20 mouse cellular contexts compared by ENCODE assay signal in the genomic region with DNA sequence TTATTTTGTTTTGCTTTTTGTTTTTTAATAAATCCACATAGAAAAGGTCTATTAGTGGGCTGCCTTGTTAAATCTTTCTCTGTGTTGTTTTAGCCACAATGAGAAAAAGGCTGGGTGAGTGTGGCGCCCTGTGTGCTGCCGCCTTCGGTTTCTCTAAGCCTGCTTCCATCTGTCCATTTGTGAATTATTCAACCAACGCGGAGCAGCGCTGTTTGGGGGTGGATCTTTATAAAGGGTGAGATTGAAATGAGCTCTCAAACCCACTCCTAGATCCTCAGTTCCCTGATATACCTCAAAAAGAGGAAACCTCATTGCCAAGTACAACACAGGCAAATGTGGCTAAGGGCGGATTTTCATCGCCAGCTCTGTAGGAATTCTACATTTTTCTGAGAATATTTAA.
DNase-seq lines count a peak whose midpoint lies in the region; ATAC-seq and TF ChIP-seq lines count a peak whose summit lies in the region.
"Had no signal": no experiment of that assay in that cellular context is flagged by ENCODE, and none has a peak within 500 bp of the region (broad histone marks: within the 10 kb centered on the region; RNA-seq: fewer than 3 reads in every experiment).

No protein-coding gene starts in this region.

- no peak overlapping the region for H3K4me2 ChIP-seq in forebrain, embryonic 12.5 days
- H3K4me2 ChIP-seq in intestine, embryonic 15.5 days (replicated peaks) = no peak overlapping the region
- H3K4me2 ChIP-seq: embryonic facial prominence, embryonic 13.5 days; kidney, embryonic 15.5 days; liver, embryonic 12.5 days; lung, embryonic 15.5 days; neural tube, embryonic 12.5 days had no signal

- ATAC-seq in forebrain, embryonic 12.5 days (ENCODE audit: low FRiP score) = peak; percentile 65; the same call in 1 of the 2 replicates
- ATAC-seq in megakaryocyte, adult 5-6 weeks (ENCODE audit: poor library complexity, severe bottlenecking) = no peak
- no peak for ATAC-seq in CD4-positive, CD25-positive, alpha-beta regulatory T cell, adult 4 months
- ATAC-seq in intestine, embryonic 15.5 days = no peak
- ATAC-seq: hindbrain, postnatal 0 days; liver, embryonic 12.5 days had no signal

- no peak overlapping the region for H3K4me3 ChIP-seq in forebrain, embryonic 12.5 days (replicated peaks)
- no peak overlapping the region for H3K4me3 ChIP-seq in intestine, embryonic 15.5 days (replicated peaks)
- H3K4me3 ChIP-seq: embryonic facial prominence, embryonic 13.5 days; heart, embryonic 10.5 days; kidney, embryonic 15.5 days; liver, embryonic 12.5 days; lung, embryonic 15.5 days; neural tube, embryonic 12.5 days had no signal

- no peaks in the 10 kb centered on the region for H3K27me3 ChIP-seq in forebrain, embryonic 12.5 days
- no peaks in the 10 kb centered on the region for H3K27me3 ChIP-seq in intestine, embryonic 15.5 days (replicated peaks)
- H3K27me3 ChIP-seq: CH12.LX; embryonic facial prominence, embryonic 13.5 days; kidney, embryonic 15.5 days; liver, embryonic 12.5 days; lung, embryonic 15.5 days; neural tube, embryonic 12.5 days had no signal

- H3K36me3 ChIP-seq in forebrain, embryonic 12.5 days (replicated peaks) = no peaks in the 10 kb centered on the region
- no peaks in the 10 kb centered on the region for H3K36me3 ChIP-seq in intestine, embryonic 15.5 days
- H3K36me3 ChIP-seq: embryonic facial prominence, embryonic 13.5 days; heart, embryonic 10.5 days; kidney, embryonic 15.5 days; liver, embryonic 12.5 days; lung, embryonic 15.5 days; neural tube, embryonic 12.5 days had no signal

- no peak overlapping the region for H3K27ac ChIP-seq in forebrain, embryonic 12.5 days
- H3K27ac ChIP-seq in intestine, embryonic 15.5 days = no peak overlapping the region
- H3K27ac ChIP-seq: embryonic facial prominence, embryonic 13.5 days; heart, embryonic 10.5 days; hindbrain, postnatal 0 days; kidney, embryonic 15.5 days; liver, embryonic 12.5 days; lung, embryonic 15.5 days; neural tube, embryonic 12.5 days had no signal

- no peaks in the 10 kb centered on the region for H3K9me3 ChIP-seq in forebrain, embryonic 12.5 days
- no peaks in the 10 kb centered on the region for H3K9me3 ChIP-seq in intestine, embryonic 15.5 days
- H3K9me3 ChIP-seq: embryonic facial prominence, embryonic 13.5 days; heart, embryonic 10.5 days; kidney, embryonic 15.5 days; liver, embryonic 12.5 days; lung, embryonic 15.5 days; neural tube, embryonic 12.5 days had no signal

- TF ChIP-seq CTCF in brain, embryonic 14.5 days (IDR thresholded peaks at IDR 0.05; ENCODE audit: borderline replicate concordance, extremely low read depth, insufficient read depth, insufficient read length) = no peak

- no peaks in the 10 kb centered on the region for H3K4me1 ChIP-seq in forebrain, embryonic 12.5 days
- H3K4me1 ChIP-seq in intestine, embryonic 15.5 days (replicated peaks) = no peaks in the 10 kb centered on the region
- H3K4me1 ChIP-seq: heart, embryonic 10.5 days; kidney, embryonic 15.5 days; liver, embryonic 12.5 days; lung, embryonic 15.5 days; neural tube, embryonic 12.5 days had no signal

- intact Hi-C loops in left cerebral cortex, postnatal 36 days (cut with DNase I) = loop anchor here (5.0 kb wide), 1 partner anchor 146 kb away; no protein-coding TSS in a partner anchor

- TF ChIP-seq POLR2A in brain, embryonic 14.5 days (IDR thresholded peaks at IDR 0.05; ENCODE audit: borderline replicate concordance, extremely low read depth, insufficient read depth, insufficient read length, poor library complexity, severe bottlenecking) = no peak

- no peak overlapping the region for H3K9ac ChIP-seq in forebrain, embryonic 12.5 days
- H3K9ac ChIP-seq in intestine, embryonic 15.5 days = no peak overlapping the region
- H3K9ac ChIP-seq: embryonic facial prominence, embryonic 13.5 days; kidney, embryonic 15.5 days; liver, embryonic 12.5 days; lung, embryonic 15.5 days; neural tube, embryonic 12.5 days had no signal

- peak; percentile 61 for DNase-seq in brain, embryonic 14.5 days (ENCODE audit: low read depth)
- peak; percentile 66 to 79 for DNase-seq in frontal cortex, postnatal 36 days (ENCODE audit: low spot score in 2 of 2)
- peak; percentile 59 to 70 for DNase-seq in left cerebral cortex, postnatal 36 days (ENCODE audit: low spot score in 2 of 2)
- DNase-seq in embryo, embryonic 9.5 days (ENCODE audit: extremely low spot score) = no peak
- DNase-seq: cerebellum, adult 18-20 months; gastrocnemius, postnatal 36 days; heart, postnatal 14 days; spleen, adult 18-20 months had no signal

- 79% methylated on average over 8 of the region's 8 CpGs for WGBS in forebrain, embryonic 12.5 days
- WGBS in intestine, embryonic 15.5 days = 92% methylated on average over 8 of the region's 8 CpGs
